Mouse (Mus musculus) layer of hippocampus, postnatal 14 days (tissue): ENCODE measurements around the gene Carnmt1. TPM values are rescaled to one million over a fixed set of nuclear protein-coding genes. Genes with fewer than 3 reads are reported as not detected.

ENCODE experiments used
- DNase-seq, 2 experiments: peaks; one replicate each; pipeline ENCODE4 v3.0.0; 2021 to 2022; ENCODE audit warnings: low spot score in 2 of 2, mixed read lengths in 1 of 2
- total RNA-seq, 2 experiments: library from RNA; stranded (reverse); gene quantifications; 2 replicates each; pipeline ENCODE4 v1.2.3; 2021

The Carnmt1 gene
- total RNA-seq, 2 experiments from 2014 or later: 9.2 to 11.9 TPM

GRCm38 (mm10) chr19:18652592-18652991 lies 18.0 kb upstream of the Carnmt1 start:
- no peak for DNase-seq

GRCm38 (mm10) chr19:18653058-18653457 lies 17.5 kb upstream of the Carnmt1 start:
- DNase-seq: no peak

- no peak for DNase-seq
Observed at GRCm38 (mm10) chr19:18654330-18654729, 16.2 kb upstream of the Carnmt1 start.

- DNase-seq: no peak
Observed at GRCm38 (mm10) chr19:18654984-18655383, 15.6 kb upstream of the Carnmt1 start.

GRCm38 (mm10) chr19:18655999-18656398 lies 14.6 kb upstream of the Carnmt1 start:
- DNase-seq: no peak

GRCm38 (mm10) chr19:18658473-18658872 lies 12.1 kb upstream of the Carnmt1 start:
- no peak for DNase-seq

GRCm38 (mm10) chr19:18659349-18659748 lies 11.2 kb upstream of the Carnmt1 start:
- DNase-seq: no peak

- no peak for DNase-seq
Observed at GRCm38 (mm10) chr19:18660466-18660865, 10.1 kb upstream of the Carnmt1 start.

- no peak for DNase-seq
Observed at GRCm38 (mm10) chr19:18661683-18662082, 8.9 kb upstream of the Carnmt1 start.

GRCm38 (mm10) chr19:18663904-18664303 lies 6.7 kb upstream of the Carnmt1 start:
- DNase-seq: no peak

- DNase-seq: no peak
Observed at GRCm38 (mm10) chr19:18666966-18667365, 3.6 kb upstream of the Carnmt1 start.

- no peak for DNase-seq
Observed at GRCm38 (mm10) chr19:18669551-18669950, 1.0 kb upstream of the Carnmt1 start.

- DNase-seq: peak; percentile 15 to 31
Observed at GRCm38 (mm10) chr19:18671056-18671741, 635 bp downstream of the Carnmt1 start.

GRCm38 (mm10) chr19:18672498-18672897 lies 1.9 kb downstream of the Carnmt1 start:
- DNase-seq: no peak

GRCm38 (mm10) chr19:18673116-18673515 lies 2.6 kb downstream of the Carnmt1 start:
- no peak for DNase-seq

- no peak for DNase-seq
Observed at GRCm38 (mm10) chr19:18682142-18682541, 11.6 kb downstream of the Carnmt1 start.

- DNase-seq: no peak
Observed at GRCm38 (mm10) chr19:18687556-18687955, 17.0 kb downstream of the Carnmt1 start.

- no peak for DNase-seq
Observed at GRCm38 (mm10) chr19:18692176-18692575, 21.6 kb downstream of the Carnmt1 start.

GRCm38 (mm10) chr19:18692768-18693167 lies 22.2 kb downstream of the Carnmt1 start:
- DNase-seq: no peak

GRCm38 (mm10) chr19:18695116-18695515 lies 24.6 kb downstream of the Carnmt1 start:
- no peak for DNase-seq

GRCm38 (mm10) chr19:18695552-18695951 lies 25.0 kb downstream of the Carnmt1 start:
- no peak for DNase-seq

- DNase-seq: no peak
Observed at GRCm38 (mm10) chr19:18708101-18708500, 37.5 kb downstream of the Carnmt1 start.

GRCm38 (mm10) chr19:18710903-18711302 lies 40.3 kb downstream of the Carnmt1 start:
- DNase-seq: no peak
